Mouse (Mus musculus) myocyte (in vitro differentiated cells): ENCODE data around the gene Hpn.

ENCODE experiments used
- CEBPB ChIP-seq: IDR thresholded peaks from 2 replicates; pipeline ENCODE4 v1.6.1; 2011; ENCODE audit warnings: mild to moderate bottlenecking, moderate library complexity; ENCODE audit not compliant: poor library complexity, insufficient read depth, severe bottlenecking
- E2F4 ChIP-seq: IDR thresholded peaks from one replicate; pipeline ENCODE4 v1.6.1; 2011; ENCODE audit warnings: mild to moderate bottlenecking, control low read depth, moderate library complexity; ENCODE audit not compliant: insufficient read depth
- MYOD1 ChIP-seq, 3 experiments: IDR thresholded peaks; one replicate each; pipeline ENCODE4 v1.6.1; 2011; ENCODE audit warnings: control low read depth in 2 of 3, low read depth in 2 of 3, mild to moderate bottlenecking in 2 of 3, moderate library complexity in 1 of 3; ENCODE audit not compliant: insufficient read length in 2 of 3, control insufficient read depth in 1 of 3
- MYOG ChIP-seq, 3 experiments: IDR thresholded peaks; one replicate each; pipeline ENCODE4 v1.6.1; 2011; ENCODE audit warnings: control low read depth in 2 of 3, low read depth in 2 of 3, mild to moderate bottlenecking in 2 of 3; ENCODE audit not compliant: insufficient read length in 2 of 3, control insufficient read depth in 1 of 3, insufficient read depth in 1 of 3
- POLR2A ChIP-seq: IDR thresholded peaks from one replicate; pipeline ENCODE4 v1.6.1; 2011; ENCODE audit warnings: low read depth, mild to moderate bottlenecking, control low read depth, moderate library complexity; ENCODE audit not compliant: insufficient read length
- POLR2AphosphoS2 ChIP-seq: IDR thresholded peaks from one replicate; pipeline ENCODE4 v1.6.1; 2011; ENCODE audit warnings: low read depth, control low read depth; ENCODE audit not compliant: insufficient read length
- REST ChIP-seq: IDR thresholded peaks from one replicate; pipeline ENCODE4 v1.6.1; 2011; ENCODE audit warnings: mild to moderate bottlenecking, control low read depth, moderate library complexity; ENCODE audit not compliant: insufficient read depth, insufficient read length
- TCF12 ChIP-seq: IDR thresholded peaks from one replicate; pipeline ENCODE4 v1.6.1; 2011; ENCODE audit warnings: mild to moderate bottlenecking, control low read depth; ENCODE audit not compliant: poor library complexity, insufficient read depth, severe bottlenecking
- TCF3 ChIP-seq: IDR thresholded peaks from one replicate; pipeline ENCODE4 v1.6.1; 2011; ENCODE audit warnings: low read depth, control low read depth; ENCODE audit not compliant: insufficient read length
- USF1 ChIP-seq: IDR thresholded peaks from one replicate; pipeline ENCODE4 v1.6.1; 2011; ENCODE audit warnings: low read depth, mild to moderate bottlenecking, control low read depth, moderate library complexity

DNA sequence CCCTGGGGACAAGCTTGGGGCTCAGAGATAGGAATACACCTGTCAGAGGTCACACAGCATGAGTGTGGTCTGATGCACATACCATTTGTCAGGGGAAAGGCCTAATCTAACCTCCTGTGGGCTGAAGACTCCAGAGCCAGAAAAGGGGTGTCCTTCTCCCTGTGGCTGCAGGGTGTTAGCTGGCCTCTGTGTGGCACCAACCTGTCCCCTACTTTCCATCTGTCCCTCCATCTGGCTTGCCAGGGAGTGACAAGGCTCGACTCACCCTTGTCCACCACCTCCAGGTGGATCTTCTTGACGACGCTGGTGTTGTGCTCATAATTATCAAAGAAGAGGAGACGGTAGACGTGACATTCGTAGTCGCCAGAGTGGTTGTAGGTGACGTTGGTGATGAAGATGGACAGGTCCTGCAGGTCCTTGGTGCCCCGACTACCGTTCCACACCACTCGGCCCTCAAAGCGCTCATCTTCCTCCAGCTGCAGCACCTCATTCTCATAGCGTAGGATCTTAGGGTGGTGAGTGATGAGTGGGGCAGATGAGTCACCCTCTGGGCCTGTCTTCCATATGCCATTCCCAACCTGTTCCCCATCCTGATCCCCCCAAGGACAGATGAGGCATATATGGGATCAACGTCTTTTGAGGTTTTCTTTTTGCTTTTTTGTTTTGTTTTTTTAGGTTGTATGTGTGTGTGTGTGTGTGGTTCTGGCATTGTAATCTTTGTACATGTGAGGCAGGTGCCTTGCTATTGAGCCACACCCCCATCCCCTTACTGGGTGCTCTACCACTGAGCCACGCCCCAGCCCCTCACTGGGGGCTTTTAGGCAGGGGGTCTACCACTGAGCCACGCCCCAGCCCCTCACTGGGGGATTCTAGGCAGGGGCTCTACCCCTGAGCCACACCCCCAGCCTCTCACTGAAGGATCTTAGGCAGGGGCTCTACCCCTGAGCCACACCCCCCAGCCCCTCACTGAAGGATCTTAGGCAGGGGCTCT, 7.8 kb upstream of the Hpn start:
- TF ChIP-seq POLR2A (no peak), USF1 (no peak), REST (no peak), TCF12 (no peak), POLR2AphosphoS2 (no peak), MYOD1 (IDR thresholded peaks at IDR 0.05; ENCODE audit: control insufficient read depth in 1 of 3, insufficient read length in 2 of 3, low read depth in 2 of 3) (no peak), TCF3 (no peak), E2F4 (no peak), CEBPB (no peak), MYOG (IDR thresholded peaks at IDR 0.05; ENCODE audit: control insufficient read depth in 1 of 3, insufficient read depth in 1 of 3, insufficient read length in 2 of 3, low read depth in 2 of 3) (no peak)
